Mouse (Mus musculus): ENCODE data around the gene Slc9a9.

Gene Slc9a9

GRCm38 (mm10) chr9:95089050-95089449 is 419.3 kb downstream of the Slc9a9 start:
- no peak for DNase-seq

- no peak for DNase-seq
Observed at GRCm38 (mm10) chr9:95096486-95096885, 426.8 kb downstream of the Slc9a9 start.

GRCm38 (mm10) chr9:95105768-95106167 is 436.1 kb downstream of the Slc9a9 start:
- DNase-seq = no peak

GRCm38 (mm10) chr9:95109799-95110198 is 440.1 kb downstream of the Slc9a9 start:
- no peak for DNase-seq

- DNase-seq = no peak
Observed at GRCm38 (mm10) chr9:95110768-95111167, 441.1 kb downstream of the Slc9a9 start.

- DNase-seq = no peak
Observed at GRCm38 (mm10) chr9:95111732-95112131, 442.0 kb downstream of the Slc9a9 start.

- DNase-seq = peak; percentile 22
Observed at GRCm38 (mm10) chr9:95113157-95114135, 443.7 kb downstream of the Slc9a9 start.

GRCm38 (mm10) chr9:95120062-95120461 is 450.4 kb downstream of the Slc9a9 start:
- DNase-seq = no peak

- DNase-seq = no peak
Observed at GRCm38 (mm10) chr9:95121151-95121835, 451.6 kb downstream of the Slc9a9 start.

GRCm38 (mm10) chr9:95125683-95126082 is 456.0 kb downstream of the Slc9a9 start:
- no peak for DNase-seq

GRCm38 (mm10) chr9:95127774-95128173 is 458.1 kb downstream of the Slc9a9 start:
- DNase-seq = no peak

- DNase-seq = no peak
Observed at GRCm38 (mm10) chr9:95149206-95149729, 479.6 kb downstream of the Slc9a9 start.

- no peak for DNase-seq
Observed at GRCm38 (mm10) chr9:95150096-95150495, 480.4 kb downstream of the Slc9a9 start.

- no peak for DNase-seq
Observed at GRCm38 (mm10) chr9:95150597-95150996, 480.9 kb downstream of the Slc9a9 start.

- no peak for DNase-seq
Observed at GRCm38 (mm10) chr9:95150998-95151397, 481.3 kb downstream of the Slc9a9 start.

GRCm38 (mm10) chr9:95151746-95152145 is 482.0 kb downstream of the Slc9a9 start:
- no peak for DNase-seq

GRCm38 (mm10) chr9:95153966-95154365 is 484.3 kb downstream of the Slc9a9 start:
- no peak for DNase-seq

GRCm38 (mm10) chr9:95157948-95158347 is 488.2 kb downstream of the Slc9a9 start:
- DNase-seq = no peak

GRCm38 (mm10) chr9:95158916-95159315 is 489.2 kb downstream of the Slc9a9 start:
- DNase-seq = no peak

GRCm38 (mm10) chr9:95160575-95161300 is 491.0 kb downstream of the Slc9a9 start:
- DNase-seq = peak; percentile 27

- no peak for DNase-seq
Observed at GRCm38 (mm10) chr9:95161699-95162098, 492.0 kb downstream of the Slc9a9 start.

GRCm38 (mm10) chr9:95166224-95166623 is 496.5 kb downstream of the Slc9a9 start:
- DNase-seq = no peak

GRCm38 (mm10) chr9:95167806-95168205 is 498.1 kb downstream of the Slc9a9 start:
- DNase-seq = no peak
